Mouse (Mus musculus) embryo, embryonic 11.5 days (tissue): Measurements from ENCODE around the gene Cry2.

Source experiments
- DNase-seq: peaks from one replicate; pipeline ENCODE4 v3.0.0-alpha.2; 2012; ENCODE audit warnings: low read depth, low spot score

The Cry2 gene

GRCm38 (mm10) chr2:92370821-92371805, 62.7 kb downstream of the Cry2 start:
- peak; percentile 67 for DNase-seq

- no peak for DNase-seq
These were observed 63.5 kb downstream of the Cry2 start for GRCm38 (mm10) chr2:92370375-92370774.

GRCm38 (mm10) chr2:92367383-92368029, 66.3 kb downstream of the Cry2 start:
- DNase-seq = no peak

- DNase-seq = no peak
These were observed 68.3 kb downstream of the Cry2 start for GRCm38 (mm10) chr2:92365568-92365967.

- DNase-seq = no peak
These were observed 69.8 kb downstream of the Cry2 start for GRCm38 (mm10) chr2:92364086-92364485.

GRCm38 (mm10) chr2:92362571-92363228, 71.1 kb downstream of the Cry2 start:
- no peak for DNase-seq

- DNase-seq = no peak
These were observed 72.0 kb downstream of the Cry2 start for GRCm38 (mm10) chr2:92361795-92362194.

- no peak for DNase-seq
These were observed 73.0 kb downstream of the Cry2 start for GRCm38 (mm10) chr2:92360893-92361292.

GRCm38 (mm10) chr2:92360186-92360823, 73.5 kb downstream of the Cry2 start:
- DNase-seq = no peak

- DNase-seq = no peak
These were observed 74.5 kb downstream of the Cry2 start for GRCm38 (mm10) chr2:92359301-92359700.

- DNase-seq = no peak
These were observed 79.6 kb downstream of the Cry2 start for GRCm38 (mm10) chr2:92354224-92354623.
